Mouse (Mus musculus): ENCODE measurements around the gene Tbl1xr1. TPM values are rescaled to one million over a fixed set of nuclear protein-coding genes. Genes with fewer than 3 reads are reported as not detected.

Gene Tbl1xr1
- 20.9 and 23.4 TPM in 2 replicates for polyA plus RNA-seq (2015; fragmentation: Nextera tagmentation; extraction: Ambion mirVana)

GRCm38 (mm10) chr3:22076561-22076935 is at the start of gene Tbl1xr1:
Gene Tbl1xr1, plus strand, starts transcription at chr3:22076652.
- no peaks in the 10 kb centered on the region for H3K9me3 ChIP-seq
- under 1% methylated on average over 29 of the region's 46 CpGs for WGBS
- H3K36me3 ChIP-seq: no peaks in the 10 kb centered on the region
- H3K4me1 ChIP-seq: peaks cover 36% of the 10 kb centered on the region
- peak within 1 kb of the TSS; percentile 61 for H3K4me2 ChIP-seq (replicated peaks)
- ATAC-seq (replicated peaks): peak; percentile 92
- H3K9ac ChIP-seq (replicated peaks): peak within 1 kb of the TSS; percentile 93
- H3K27ac ChIP-seq (replicated peaks): peak within 1 kb of the TSS; percentile 99
- peak within 1 kb of the TSS; percentile 92 for H3K4me3 ChIP-seq
- H3K27me3 ChIP-seq: no peaks in the 10 kb centered on the region

GRCm38 (mm10) chr3:22038004-22038403 is 38.4 kb upstream of the Tbl1xr1 start:
- Histone ChIP-seq H3K4me1 (no peaks in the 10 kb centered on the region), H3K27ac (replicated peaks) (no peak overlapping the region), H3K9ac (replicated peaks) (no peak overlapping the region), H3K36me3 (no peaks in the 10 kb centered on the region), H3K4me2 (replicated peaks) (no peak overlapping the region), H3K27me3 (no peaks in the 10 kb centered on the region), H3K4me3 (no peak overlapping the region), H3K9me3 (no peaks in the 10 kb centered on the region)
- WGBS: 32% methylated on average over 4 of the region's 4 CpGs
- ATAC-seq (replicated peaks): no peak

- Histone ChIP-seq H3K4me3 (no peak overlapping the region), H3K4me1 (no peaks in the 10 kb centered on the region), H3K9me3 (no peaks in the 10 kb centered on the region), H3K9ac (replicated peaks) (no peak overlapping the region), H3K27ac (replicated peaks) (no peak overlapping the region), H3K27me3 (no peaks in the 10 kb centered on the region), H3K36me3 (no peaks in the 10 kb centered on the region), H3K4me2 (replicated peaks) (no peak overlapping the region)
- WGBS: 89% methylated on average over 8 of the region's 8 CpGs
- ATAC-seq (replicated peaks): no peak
Observed at GRCm38 (mm10) chr3:22039036-22039795, 37.2 kb upstream of the Tbl1xr1 start.

GRCm38 (mm10) chr3:22040627-22041026 is 35.8 kb upstream of the Tbl1xr1 start:
- WGBS: 77% methylated on average over 6 of the region's 6 CpGs
- H3K27ac ChIP-seq (replicated peaks): no peak overlapping the region
- no peaks in the 10 kb centered on the region for H3K9me3 ChIP-seq
- no peak for ATAC-seq (replicated peaks)
- H3K4me1 ChIP-seq: no peaks in the 10 kb centered on the region
- no peaks in the 10 kb centered on the region for H3K27me3 ChIP-seq
- no peak overlapping the region for H3K4me2 ChIP-seq (replicated peaks)
- H3K4me3 ChIP-seq: no peak overlapping the region
- H3K9ac ChIP-seq (replicated peaks): no peak overlapping the region
- H3K36me3 ChIP-seq: no peaks in the 10 kb centered on the region

GRCm38 (mm10) chr3:22047203-22047602 is 29.2 kb upstream of the Tbl1xr1 start:
- Histone ChIP-seq H3K9ac (replicated peaks) (no peak overlapping the region), H3K4me2 (replicated peaks) (no peak overlapping the region), H3K27me3 (no peaks in the 10 kb centered on the region), H3K4me1 (no peaks in the 10 kb centered on the region), H3K36me3 (no peaks in the 10 kb centered on the region), H3K4me3 (no peak overlapping the region), H3K27ac (replicated peaks) (no peak overlapping the region), H3K9me3 (no peaks in the 10 kb centered on the region)
- no peak for ATAC-seq (replicated peaks)
- 88% methylated on average over 14 of the region's 14 CpGs for WGBS

- Histone ChIP-seq H3K27me3 (no peaks in the 10 kb centered on the region), H3K27ac (replicated peaks) (no peak overlapping the region), H3K4me1 (no peaks in the 10 kb centered on the region), H3K9ac (replicated peaks) (no peak overlapping the region), H3K4me3 (no peak overlapping the region), H3K36me3 (no peaks in the 10 kb centered on the region), H3K4me2 (replicated peaks) (no peak overlapping the region), H3K9me3 (no peaks in the 10 kb centered on the region)
- no peak for ATAC-seq (replicated peaks)
- 87% methylated on average over 4 of the region's 4 CpGs for WGBS
Observed at GRCm38 (mm10) chr3:22056664-22057328, 19.7 kb upstream of the Tbl1xr1 start.

GRCm38 (mm10) chr3:22058206-22058804 is 18.1 kb upstream of the Tbl1xr1 start:
- H3K4me2 ChIP-seq (replicated peaks): no peak overlapping the region
- no peaks in the 10 kb centered on the region for H3K4me1 ChIP-seq
- WGBS: 86% methylated on average over 7 of the region's 7 CpGs
- H3K27me3 ChIP-seq: no peaks in the 10 kb centered on the region
- no peak overlapping the region for H3K9ac ChIP-seq (replicated peaks)
- no peak overlapping the region for H3K27ac ChIP-seq (replicated peaks)
- H3K4me3 ChIP-seq: no peak overlapping the region
- ATAC-seq (replicated peaks): no peak
- no peaks in the 10 kb centered on the region for H3K36me3 ChIP-seq
- no peaks in the 10 kb centered on the region for H3K9me3 ChIP-seq

GRCm38 (mm10) chr3:22061163-22061562 is 15.3 kb upstream of the Tbl1xr1 start:
- no peaks in the 10 kb centered on the region for H3K4me1 ChIP-seq
- H3K4me3 ChIP-seq: no peak overlapping the region
- H3K27me3 ChIP-seq: no peaks in the 10 kb centered on the region
- H3K9ac ChIP-seq (replicated peaks): no peak overlapping the region
- no peak overlapping the region for H3K4me2 ChIP-seq (replicated peaks)
- H3K27ac ChIP-seq (replicated peaks): no peak overlapping the region
- ATAC-seq (replicated peaks): no peak
- H3K36me3 ChIP-seq: no peaks in the 10 kb centered on the region
- no peaks in the 10 kb centered on the region for H3K9me3 ChIP-seq
- 96% methylated on average over 4 of the region's 4 CpGs for WGBS

- Histone ChIP-seq H3K4me1 (no peaks in the 10 kb centered on the region), H3K27ac (replicated peaks) (no peak overlapping the region), H3K9me3 (no peaks in the 10 kb centered on the region), H3K4me3 (no peak overlapping the region), H3K36me3 (no peaks in the 10 kb centered on the region), H3K27me3 (no peaks in the 10 kb centered on the region), H3K4me2 (replicated peaks) (no peak overlapping the region), H3K9ac (replicated peaks) (no peak overlapping the region)
- no peak for ATAC-seq (replicated peaks)
- WGBS: 79% methylated on average over 5 of the region's 5 CpGs
Observed at GRCm38 (mm10) chr3:22068621-22069020, 7.8 kb upstream of the Tbl1xr1 start.

GRCm38 (mm10) chr3:22073916-22074315 is 2.5 kb upstream of the Tbl1xr1 start:
- H3K36me3 ChIP-seq: no peaks in the 10 kb centered on the region
- no peaks in the 10 kb centered on the region for H3K27me3 ChIP-seq
- H3K9ac ChIP-seq (replicated peaks): no peak overlapping the region
- H3K9me3 ChIP-seq: no peaks in the 10 kb centered on the region
- H3K4me1 ChIP-seq: peaks cover 26% of the 10 kb centered on the region
- H3K4me3 ChIP-seq: no peak overlapping the region
- 38% methylated on average over 1 of the region's 1 CpGs for WGBS
- ATAC-seq (replicated peaks): no peak
- no peak overlapping the region for H3K27ac ChIP-seq (replicated peaks)
- no peak overlapping the region for H3K4me2 ChIP-seq (replicated peaks)

- peaks cover 35% of the 10 kb centered on the region for H3K4me1 ChIP-seq
- no peak overlapping the region for H3K27ac ChIP-seq (replicated peaks)
- 27% methylated on average over 11 of the region's 11 CpGs for whole genome bisulfite sequencing
- H3K9me3 ChIP-seq: no peaks in the 10 kb centered on the region
- no peaks in the 10 kb centered on the region for H3K27me3 ChIP-seq
- peak overlapping the region; percentile 92 for H3K4me3 ChIP-seq
- no peaks in the 10 kb centered on the region for H3K36me3 ChIP-seq
- H3K9ac ChIP-seq (replicated peaks): no peak overlapping the region
- ATAC-seq (replicated peaks): no peak
- peak overlapping the region; percentile 61 for H3K4me2 ChIP-seq (replicated peaks)
Observed at GRCm38 (mm10) chr3:22074591-22075294, 1.7 kb upstream of the Tbl1xr1 start.

GRCm38 (mm10) chr3:22075517-22075886 is 950 bp upstream of the Tbl1xr1 start:
- no peaks in the 10 kb centered on the region for H3K9me3 ChIP-seq
- H3K4me2 ChIP-seq (replicated peaks): peak overlapping the region; percentile 61
- peaks cover 36% of the 10 kb centered on the region for H3K4me1 ChIP-seq
- H3K36me3 ChIP-seq: no peaks in the 10 kb centered on the region
- H3K27me3 ChIP-seq: no peaks in the 10 kb centered on the region
- under 1% methylated on average over 28 of the region's 28 CpGs for WGBS
- peak overlapping the region; percentile 92 for H3K4me3 ChIP-seq
- peak; percentile 1; the same call in 1 of the 2 replicates for ATAC-seq (replicated peaks)
- H3K9ac ChIP-seq (replicated peaks): peak overlapping the region; percentile 78
- peak overlapping the region; percentile 99 for H3K27ac ChIP-seq (replicated peaks)

All from forebrain, embryonic 15.5 days (tissue).